Mouse (Mus musculus) brown adipose tissue, adult 24 weeks (tissue): Measurements from ENCODE around the gene Efnb3. TPM values are rescaled to one million over a fixed set of nuclear protein-coding genes. Genes with fewer than 3 reads are reported as not detected.

Experiments
- H3K27ac ChIP-seq: fragments of 200-500 bp; replicated peaks from 2 replicates; pipeline ENCODE4 v1.5.1; 2012; ENCODE audit warnings: low read depth, mild to moderate bottlenecking, low read length
- H3K4me1 ChIP-seq: fragments of 200-500 bp; 2 replicates; pipeline ENCODE4 v1.6.1; 2012; ENCODE audit warnings: low read length, mixed read lengths; ENCODE audit not compliant: control insufficient read depth, insufficient read depth, insufficient read length
- H3K4me3 ChIP-seq: fragments of 200-500 bp; 2 replicates; pipeline ENCODE4 v1.5.1; 2012; ENCODE audit warnings: low read depth, mild to moderate bottlenecking, low read length, moderate library complexity; ENCODE audit not compliant: insufficient read depth
- polyA plus RNA-seq: library from polyadenylated mRNA; stranded (reverse); fragments of >200 nt; gene quantifications from 2 replicates; pipeline ENCODE4 v1.2.4, GENCODE M21; 2012; ENCODE audit not compliant: missing spikeins, insufficient read depth, insufficient read length

The Efnb3 gene
- not detected in 2 replicates for polyA plus RNA-seq

- H3K27ac ChIP-seq, result no peak within 1 kb of the TSS
- no peaks in the 10 kb centered on the region; the same call in 1 of the 2 replicates for H3K4me1 ChIP-seq
- no peak within 1 kb of the TSS for H3K4me3 ChIP-seq
Observed at GRCm38 (mm10) chr11:69559851-69560765, at the start of gene Efnb3. Gene Efnb3, minus strand, starts transcription at chr11:69560205.

GRCm38 (mm10) chr11:69609416-69609815 lies 49.4 kb upstream of the Efnb3 start:
- no peak overlapping the region for H3K4me3 ChIP-seq
- H3K27ac ChIP-seq, result no peak overlapping the region
- no peaks in the 10 kb centered on the region for H3K4me1 ChIP-seq

- no peak overlapping the region for H3K27ac ChIP-seq
- H3K4me1 ChIP-seq, result no peaks in the 10 kb centered on the region
- H3K4me3 ChIP-seq, result no peak overlapping the region
Observed at GRCm38 (mm10) chr11:69608525-69608924, 48.5 kb upstream of the Efnb3 start.

- Histone ChIP-seq H3K4me1 (peaks cover 4% of the 10 kb centered on the region; the same call in 1 of the 2 replicates), H3K27ac (no peak overlapping the region), H3K4me3 (no peak overlapping the region)
Observed at GRCm38 (mm10) chr11:69606832-69607231, 46.8 kb upstream of the Efnb3 start.

- no peak overlapping the region for H3K27ac ChIP-seq
- H3K4me3 ChIP-seq, result peak overlapping the region; percentile 45
- H3K4me1 ChIP-seq, result peaks cover 4% of the 10 kb centered on the region; the same call in 1 of the 2 replicates
Observed at GRCm38 (mm10) chr11:69606491-69606795, 46.4 kb upstream of the Efnb3 start.

GRCm38 (mm10) chr11:69605726-69606490 lies 45.9 kb upstream of the Efnb3 start, which contains the start of gene Atp1b2:
Gene Atp1b2, minus strand, starts transcription at chr11:69605942.
- Histone ChIP-seq H3K4me3 (peak within 1 kb of the TSS; percentile 70), H3K4me1 (peaks cover 4% of the 10 kb centered on the region; the same call in 1 of the 2 replicates), H3K27ac (no peak within 1 kb of the TSS)

GRCm38 (mm10) chr11:69604795-69605664 lies 45.0 kb upstream of the Efnb3 start:
- H3K4me1 ChIP-seq, result peaks cover 4% of the 10 kb centered on the region; the same call in 1 of the 2 replicates
- H3K27ac ChIP-seq, result no peak overlapping the region
- peak overlapping the region; percentile 70 for H3K4me3 ChIP-seq

- Histone ChIP-seq H3K4me3 (peak overlapping the region; percentile 25), H3K4me1 (peaks cover 4% of the 10 kb centered on the region; the same call in 1 of the 2 replicates), H3K27ac (no peak overlapping the region)
Observed at GRCm38 (mm10) chr11:69604347-69604746, 44.3 kb upstream of the Efnb3 start.

- H3K4me1 ChIP-seq, result peaks cover 4% of the 10 kb centered on the region; the same call in 1 of the 2 replicates
- H3K27ac ChIP-seq, result 0 out of 2 replicates have a peak overlapping the region, but pooled peaks have one; percentile 46
- H3K4me3 ChIP-seq, result peak overlapping the region; percentile 27
Observed at GRCm38 (mm10) chr11:69603516-69603915, 43.5 kb upstream of the Efnb3 start.

- Histone ChIP-seq H3K4me1 (peaks cover 4% of the 10 kb centered on the region; the same call in 1 of the 2 replicates), H3K4me3 (no peak overlapping the region), H3K27ac (no peak overlapping the region)
Observed at GRCm38 (mm10) chr11:69601768-69602167, 41.8 kb upstream of the Efnb3 start.

- Histone ChIP-seq H3K4me3 (no peak overlapping the region), H3K27ac (no peak overlapping the region), H3K4me1 (peaks cover 4% of the 10 kb centered on the region; the same call in 1 of the 2 replicates)
Observed at GRCm38 (mm10) chr11:69600098-69600497, 40.1 kb upstream of the Efnb3 start.

GRCm38 (mm10) chr11:69599436-69599835 lies 39.4 kb upstream of the Efnb3 start:
- peaks cover 4% of the 10 kb centered on the region; the same call in 1 of the 2 replicates for H3K4me1 ChIP-seq
- no peak overlapping the region for H3K27ac ChIP-seq
- no peak overlapping the region for H3K4me3 ChIP-seq

GRCm38 (mm10) chr11:69594853-69595252 lies 34.8 kb upstream of the Efnb3 start:
- H3K4me1 ChIP-seq, result no peaks in the 10 kb centered on the region
- no peak overlapping the region for H3K27ac ChIP-seq
- no peak overlapping the region for H3K4me3 ChIP-seq

- Histone ChIP-seq H3K4me1 (no peaks in the 10 kb centered on the region), H3K27ac (no peak overlapping the region)
Observed at GRCm38 (mm10) chr11:69592799-69593198, 32.8 kb upstream of the Efnb3 start.

More at GRCm38 (mm10) chr11:69592799-69593198, 32.8 kb upstream of the Efnb3 start:
- no peak overlapping the region for H3K4me3 ChIP-seq
